Mouse (Mus musculus): ENCODE results near the gene Osgep.

DNA sequence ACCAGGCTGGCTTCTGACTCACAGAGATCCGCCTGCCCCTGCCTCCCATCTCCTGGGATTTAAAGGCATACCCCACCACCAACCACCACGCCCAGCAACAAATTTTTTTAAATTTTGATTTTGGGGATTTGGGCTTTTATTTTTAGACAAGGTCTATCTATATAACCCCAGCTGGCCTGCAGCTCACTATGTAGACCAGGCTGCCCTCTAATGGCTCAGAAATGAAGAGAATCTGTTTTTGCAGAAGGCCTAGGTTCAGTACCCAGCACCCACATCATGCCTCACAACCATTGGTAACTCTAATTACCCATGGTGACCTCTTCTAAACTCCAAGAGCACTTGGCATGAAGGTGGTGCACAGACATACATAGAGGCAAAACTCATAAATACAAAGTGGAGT, 53.4 kb downstream of the Osgep start:
- TF ChIP-seq POLR2A (IDR thresholded peaks at IDR 0.05; ENCODE audit: insufficient read depth, low read depth, low read length): no peak
- TF ChIP-seq CTCF (IDR thresholded peaks at IDR 0.05; ENCODE audit: insufficient read depth, low read depth, low read length): no peak
